Mouse (Mus musculus) telencephalon, adult 2 months (tissue): Measurements from ENCODE around the gene C4b.
"Not testable (repeated sequence)": the region's sequence is repeated elsewhere in the genome, so short reads cannot be mapped to it uniquely, and the experiment has no call there.

Experiments
- DNase-seq: peaks from one replicate; pipeline ENCODE4 v3.0.0-alpha.2; 2011; ENCODE audit warnings: low read depth, low spot score

C4b gene

DNA sequence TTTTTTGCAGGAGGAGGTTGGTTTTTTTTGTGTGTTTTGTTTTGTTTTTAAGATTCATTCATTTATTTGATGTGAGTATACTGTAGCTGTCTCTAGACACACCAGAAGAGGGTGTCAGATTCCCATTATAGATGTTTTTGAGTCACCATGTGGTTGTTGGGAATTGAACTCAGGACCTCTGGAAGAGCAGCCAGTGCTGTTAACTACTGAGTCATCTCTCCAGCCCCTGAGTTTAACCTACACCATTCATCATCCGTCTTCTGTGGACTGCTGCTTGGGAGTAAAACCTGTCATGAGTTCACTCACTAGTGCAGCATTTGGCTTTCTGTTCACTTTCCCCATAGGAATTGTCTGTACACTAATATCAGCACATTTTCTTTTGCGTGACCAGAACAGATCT lies 37.2 kb downstream of the C4b start:
- DNase-seq = not testable (repeated sequence)

DNA sequence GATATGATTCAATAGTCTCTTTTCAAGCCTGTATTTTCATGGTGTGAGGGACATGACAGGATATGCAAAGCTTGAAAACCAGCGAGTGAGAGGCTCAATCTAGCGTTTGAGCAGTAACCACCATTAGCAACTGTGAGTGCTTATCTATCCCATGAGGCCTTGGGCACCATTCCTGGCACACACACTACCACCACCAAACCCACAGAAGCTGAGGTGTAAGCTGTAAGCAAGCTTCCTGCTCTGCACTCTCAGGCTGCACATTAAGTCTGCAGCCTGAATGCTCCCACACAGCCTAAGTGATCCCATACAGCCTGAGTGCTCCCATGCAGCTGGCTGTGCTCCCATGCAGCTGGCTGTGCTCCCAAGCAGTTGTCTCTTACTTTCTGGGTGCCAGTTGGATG lies 43.0 kb downstream of the C4b start:
- DNase-seq = peak; percentile 46

DNA sequence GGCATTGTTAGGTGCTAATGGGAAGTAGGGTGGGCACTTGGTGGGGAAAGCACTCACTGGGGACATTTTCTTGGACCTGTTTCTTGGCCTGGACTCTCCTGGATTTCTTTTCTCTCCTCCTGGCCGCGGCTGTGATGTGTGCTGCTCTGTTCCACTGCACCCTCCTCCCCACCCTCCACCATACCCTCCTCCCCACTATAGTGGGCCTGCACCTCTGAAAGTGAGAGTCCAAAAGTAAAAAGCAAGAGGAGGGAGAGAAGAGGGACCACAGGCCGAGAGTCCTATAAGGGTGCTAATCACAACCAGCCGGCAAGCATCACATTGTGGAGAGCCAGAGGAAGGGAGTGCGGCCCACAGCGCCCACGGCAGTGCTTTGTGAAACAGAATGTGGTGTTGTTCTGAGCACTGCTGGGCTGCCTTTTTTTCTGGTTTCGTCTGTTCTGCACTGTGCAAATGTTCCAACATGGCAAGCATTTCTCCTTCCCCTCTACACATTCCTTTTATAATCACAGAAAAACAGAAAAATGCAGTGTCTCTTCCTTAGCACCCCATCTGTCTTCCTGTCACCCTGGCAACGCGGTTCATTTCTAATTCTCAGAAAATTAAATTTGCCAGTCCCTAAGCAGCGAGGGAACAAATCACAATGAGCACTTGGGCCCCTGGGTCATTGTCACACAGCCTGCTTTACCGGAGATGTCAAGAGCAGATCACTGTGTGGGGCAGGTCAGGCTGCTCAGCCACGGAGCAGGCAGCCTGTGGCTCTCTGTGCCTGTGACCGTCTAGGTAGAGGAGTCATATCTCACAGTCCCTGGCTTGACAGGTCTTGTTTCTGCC lies 43.9 kb downstream of the C4b start:
- peak; percentile 88 for DNase-seq

DNA sequence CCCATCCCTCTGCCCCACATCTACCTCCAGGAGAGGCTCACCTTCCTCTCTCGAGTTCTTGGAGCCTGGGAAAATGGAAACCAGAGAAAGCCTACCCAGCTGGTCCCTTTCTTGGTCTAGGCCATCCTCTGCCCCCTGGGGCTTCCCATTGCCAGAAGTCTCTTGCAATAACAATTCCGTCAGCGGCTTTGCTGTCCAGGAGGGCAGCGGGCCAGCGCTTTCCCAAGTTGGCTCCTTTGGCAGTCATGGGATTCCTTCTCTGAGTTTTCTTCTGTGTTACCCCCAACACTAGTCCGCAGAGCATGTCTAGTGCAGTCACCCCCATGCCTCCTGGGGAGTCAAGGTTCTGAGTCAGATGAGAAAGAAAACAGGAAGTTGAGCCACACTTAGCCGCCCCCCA lies 50.8 kb downstream of the C4b start:
- DNase-seq = no peak

DNA sequence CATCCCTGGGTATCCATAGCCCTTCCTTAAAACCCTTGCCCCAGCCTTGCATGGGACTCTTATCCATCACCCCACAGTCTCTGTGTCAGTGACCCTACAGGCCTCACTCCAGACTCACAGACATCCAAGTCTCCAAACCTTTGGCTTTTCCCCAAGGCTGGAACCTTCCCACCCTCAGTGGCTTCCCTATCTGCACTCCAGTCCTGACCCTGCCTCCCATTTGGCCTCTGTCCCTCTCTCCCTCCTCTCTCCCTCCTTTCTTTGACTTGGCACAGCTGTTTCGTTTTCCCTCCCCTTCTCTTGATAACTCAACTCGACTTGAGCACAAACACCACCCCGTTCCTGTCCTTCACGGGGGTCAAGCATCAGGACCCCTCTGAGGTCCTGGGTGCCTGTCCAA lies 53.2 kb downstream of the C4b start:
- no peak for DNase-seq

DNA sequence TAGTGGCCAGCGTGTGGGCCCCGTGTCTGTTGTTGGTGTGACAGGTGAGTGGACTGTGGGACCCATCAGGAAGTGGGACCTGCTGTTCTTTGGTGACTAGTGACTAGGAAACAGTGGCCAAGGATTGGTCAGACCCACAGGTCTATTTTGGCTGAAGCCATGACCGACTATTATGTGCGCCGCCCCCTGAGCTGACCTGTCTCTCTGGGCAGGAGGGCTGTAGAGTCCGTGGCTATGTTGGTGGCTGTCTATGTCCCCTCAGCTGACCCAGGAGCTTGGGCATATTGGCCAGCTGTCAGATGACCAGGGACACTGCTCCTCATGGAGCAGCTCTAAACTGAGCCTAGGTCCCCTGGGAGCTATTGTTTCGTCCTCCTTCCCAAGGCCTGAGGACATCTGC lies 54.8 kb downstream of the C4b start:
- no peak for DNase-seq

DNA sequence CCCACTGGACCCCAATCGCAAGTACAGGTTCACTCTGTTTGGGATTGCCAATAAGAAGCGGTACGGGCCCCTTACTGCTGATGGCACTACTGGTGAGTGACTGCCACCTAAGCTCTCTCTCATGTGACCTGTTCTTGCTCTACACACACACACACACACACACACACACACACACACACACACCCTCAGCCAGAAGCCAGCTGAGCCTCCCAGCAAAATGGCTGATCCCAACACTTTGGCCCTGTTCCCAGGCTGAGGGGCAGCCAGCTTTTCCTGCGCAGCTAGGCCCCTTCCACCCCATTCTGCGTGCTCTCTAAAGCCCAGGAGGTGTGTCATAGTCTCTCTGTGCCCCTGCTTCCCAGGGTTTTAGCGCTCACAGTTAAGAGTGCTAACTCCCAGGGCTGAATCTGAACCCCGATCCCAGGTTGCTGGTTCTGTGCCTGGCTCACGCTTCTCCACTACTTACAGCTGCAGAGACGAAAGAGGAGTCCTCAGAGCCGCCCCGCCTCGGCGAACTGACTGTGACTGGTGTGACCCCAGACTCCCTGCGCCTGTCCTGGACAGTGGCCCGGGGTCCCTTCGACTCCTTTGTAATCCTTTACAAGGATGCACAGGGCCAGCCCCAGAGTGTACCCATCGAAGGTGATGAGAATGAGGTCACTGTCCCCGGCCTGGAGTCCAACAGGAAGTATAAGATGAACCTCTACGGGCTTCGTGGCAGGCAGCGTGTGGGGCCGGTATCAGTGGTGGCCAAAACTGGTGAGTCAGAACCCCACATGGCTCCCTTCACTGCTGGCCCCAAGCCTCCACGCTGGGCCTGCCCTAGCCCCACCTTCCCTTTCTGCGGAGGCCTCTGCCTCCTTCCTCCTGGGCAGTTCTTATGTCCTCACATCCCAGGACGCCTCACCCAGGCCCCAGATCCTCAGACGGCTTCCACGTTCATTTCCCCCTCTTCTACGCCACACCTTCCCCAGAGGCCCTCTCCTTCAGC lies 58.3 kb downstream of the C4b start:
- no peak for DNase-seq

DNA sequence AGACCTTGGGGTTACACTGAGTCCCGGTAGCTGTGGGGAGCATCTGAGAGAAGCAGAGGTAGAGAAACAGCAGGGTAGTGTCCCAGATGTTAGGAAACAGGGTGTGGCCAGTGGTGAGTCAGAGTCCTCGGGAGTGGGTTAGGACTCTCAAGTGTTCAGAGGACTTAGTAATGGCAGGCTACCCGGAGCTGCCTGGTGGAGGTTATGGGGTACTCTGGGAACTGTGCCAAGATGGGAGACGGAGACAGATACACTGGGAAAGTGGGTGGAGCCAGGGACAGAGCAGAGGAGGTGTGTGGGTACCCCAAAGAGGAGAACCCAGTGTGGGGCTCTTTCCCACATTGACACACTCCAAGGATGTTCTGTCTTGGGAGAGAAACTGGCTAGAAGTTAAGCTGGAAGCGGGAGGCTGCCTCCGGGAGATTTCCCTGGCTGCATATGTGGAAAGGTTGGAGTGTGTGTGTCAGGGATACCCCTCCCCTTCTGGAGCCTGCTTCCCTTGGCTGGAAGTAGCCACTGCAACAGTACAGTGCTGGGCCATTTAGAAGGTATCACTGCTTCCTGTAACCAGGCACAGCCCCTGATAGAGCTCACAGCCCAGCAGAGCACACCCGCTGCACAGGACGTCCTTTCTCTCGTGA lies 59.3 kb downstream of the C4b start:
- no peak for DNase-seq

DNA sequence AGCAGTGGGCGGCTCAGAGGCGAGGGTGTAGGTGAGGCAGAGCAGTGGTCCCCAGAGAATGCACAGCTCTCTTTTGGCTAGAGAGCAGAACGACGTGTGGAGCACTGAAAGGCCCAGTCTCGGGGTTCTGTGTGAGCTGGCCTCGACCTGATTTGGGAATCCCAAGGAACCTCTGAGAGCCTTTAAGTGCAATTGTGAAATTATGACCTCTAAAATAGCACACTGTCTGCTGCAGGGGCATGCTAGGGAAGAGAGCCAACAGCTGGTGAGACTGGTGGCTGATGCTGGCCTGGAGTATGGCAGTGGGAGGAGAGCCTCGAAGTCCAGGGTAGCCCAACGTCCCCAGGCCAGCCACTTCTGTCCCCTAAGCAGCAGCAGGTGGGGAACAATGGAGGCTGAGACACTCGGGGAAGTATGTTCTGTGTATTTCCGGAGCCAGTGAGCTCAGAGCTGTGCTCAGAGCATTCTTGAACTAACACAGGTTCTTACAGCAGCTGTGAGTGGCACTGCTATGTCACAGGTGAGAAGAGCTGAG lies 59.9 kb downstream of the C4b start:
- no peak for DNase-seq

DNA sequence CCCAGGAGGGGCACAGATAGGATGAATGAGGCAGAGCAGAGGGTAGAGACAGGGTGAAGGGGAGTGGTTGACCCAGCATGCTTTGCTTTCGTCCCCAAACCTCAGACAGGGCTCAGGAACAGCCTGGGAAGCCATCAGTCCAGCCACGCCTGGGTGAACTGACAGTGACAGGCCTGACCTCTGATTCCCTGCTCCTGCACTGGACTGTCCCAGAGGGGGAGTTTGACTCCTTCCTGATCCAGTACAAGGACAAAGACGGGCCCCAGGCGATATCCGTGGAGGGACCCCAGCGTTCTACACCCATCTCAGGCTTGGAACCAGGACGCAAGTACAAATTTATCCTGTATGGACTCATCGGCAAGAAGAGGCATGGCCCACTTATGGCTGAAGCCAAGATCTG lies 60.5 kb downstream of the C4b start:
- DNase-seq = no peak

DNA sequence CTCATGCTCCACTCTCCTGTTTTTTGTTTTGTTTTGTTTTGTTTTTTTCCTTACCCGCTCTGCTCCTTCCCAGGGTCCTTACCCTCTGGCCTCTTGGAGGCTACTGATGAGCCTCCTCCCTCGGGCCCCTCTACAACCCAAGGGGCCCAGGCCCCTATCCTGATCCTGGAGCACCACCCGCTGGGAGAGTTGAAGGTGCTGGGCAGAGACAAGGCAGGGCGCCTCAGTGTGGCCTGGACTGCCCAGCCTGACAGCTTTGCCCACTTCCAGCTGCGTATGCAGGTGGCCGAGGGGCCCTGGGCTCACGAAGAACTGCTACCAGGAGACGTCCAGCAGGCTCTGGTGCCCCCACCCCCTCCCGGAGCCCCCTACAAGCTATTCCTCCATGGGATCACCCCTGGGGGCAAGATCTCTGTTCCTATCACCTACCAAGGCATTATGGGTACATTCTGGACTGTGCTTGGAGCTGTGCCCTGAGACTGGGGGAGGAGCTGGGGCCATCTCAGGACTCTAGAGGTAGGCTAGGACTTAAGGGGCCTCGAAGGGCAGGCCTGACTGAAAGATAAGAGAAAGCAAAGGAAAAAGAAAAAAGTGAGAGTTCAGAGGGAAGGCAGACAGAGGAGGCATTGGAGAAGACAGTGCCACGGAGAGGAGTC lies 61.7 kb downstream of the C4b start:
- no peak for DNase-seq

DNA sequence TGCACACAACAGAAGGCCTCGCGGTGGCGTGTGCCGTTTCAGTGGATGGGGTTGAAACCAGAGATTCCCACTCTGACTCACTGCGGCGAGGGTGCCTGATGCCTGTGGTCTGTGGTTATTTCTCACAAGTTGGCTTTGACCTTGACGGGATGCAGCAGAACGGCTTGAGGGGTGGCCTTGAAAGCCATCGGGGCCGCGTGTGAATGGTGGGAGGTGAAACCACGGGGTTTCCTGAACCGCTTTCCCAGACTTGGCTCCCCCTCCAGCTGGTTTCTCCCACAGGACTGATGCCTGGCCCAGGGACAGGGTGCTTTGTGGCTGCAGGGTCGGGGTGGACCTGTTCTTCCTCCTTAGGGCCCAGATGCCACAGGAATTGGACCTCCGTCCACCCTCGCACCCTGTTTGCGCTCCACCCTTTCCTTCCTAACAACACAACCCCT lies 62.5 kb downstream of the C4b start:
- DNase-seq = no peak

DNA sequence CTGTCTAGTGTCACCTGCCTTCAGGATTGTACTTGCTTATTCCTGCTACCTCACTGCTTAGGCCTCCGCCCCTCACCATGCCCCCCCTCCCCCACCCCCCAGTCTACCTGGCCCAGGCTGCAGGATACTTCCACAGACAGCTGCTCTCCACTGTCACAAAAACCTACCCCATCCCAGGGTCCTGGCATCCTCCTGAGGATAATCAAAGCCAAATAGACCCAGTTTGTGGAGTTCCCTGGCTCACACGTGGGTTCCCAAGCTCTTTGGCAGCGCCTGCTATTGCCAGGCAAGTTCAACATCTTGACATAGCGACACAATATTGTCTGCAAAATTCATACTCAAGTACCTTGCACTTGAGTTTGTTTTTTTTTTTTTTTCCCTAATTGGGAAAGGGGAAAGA lies 63.1 kb downstream of the C4b start:
- no peak for DNase-seq

DNA sequence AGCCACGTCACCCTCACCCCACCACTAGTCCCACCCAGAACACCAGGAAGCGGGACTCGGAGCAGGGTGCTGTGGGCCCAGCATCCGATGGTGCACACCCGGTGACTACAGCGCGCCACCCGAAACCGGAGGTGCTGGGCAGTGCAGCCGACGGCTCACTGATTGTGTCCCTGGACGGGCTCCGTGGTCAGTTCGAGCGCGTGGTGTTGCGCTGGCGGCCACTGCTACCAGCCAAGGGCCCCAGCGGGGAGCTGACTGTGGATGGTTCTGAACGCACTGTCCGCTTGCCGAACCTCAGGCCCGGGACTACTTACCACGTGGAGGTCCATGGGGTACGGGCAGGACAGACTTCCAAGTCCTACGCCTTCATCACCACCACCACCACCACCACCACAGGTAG lies 63.5 kb downstream of the C4b start:
- no peak for DNase-seq
